Mouse (Mus musculus) small intestine, adult 2 months (tissue): ENCODE results near the gene Psmb6. TPM values are rescaled to one million over a fixed set of nuclear protein-coding genes. Genes with fewer than 3 reads are reported as not detected.

Experiments
- H3K27ac ChIP-seq: fragments of 200-500 bp; 2 replicates; pipeline ENCODE4 v1.5.1; 2012; ENCODE audit warnings: low read depth, low read length, control low read depth, inconsistent platforms; ENCODE audit not compliant: insufficient read depth
- H3K27me3 ChIP-seq: fragments of 200-500 bp; 2 replicates; pipeline ENCODE4 v1.6.1; 2012; ENCODE audit warnings: mild to moderate bottlenecking, moderate library complexity, low read length, inconsistent platforms; ENCODE audit not compliant: control insufficient read depth, insufficient read depth
- H3K36me3 ChIP-seq: fragments of 200-500 bp; 2 replicates; pipeline ENCODE4 v1.6.1; 2012; ENCODE audit warnings: mild to moderate bottlenecking, low read length, control low read depth, inconsistent platforms; ENCODE audit not compliant: control insufficient read depth, insufficient read depth
- H3K4me1 ChIP-seq: fragments of 200-500 bp; 2 replicates; pipeline ENCODE4 v1.6.1; 2012; ENCODE audit warnings: low read length, inconsistent platforms, mixed read lengths; ENCODE audit not compliant: control insufficient read depth, insufficient read depth, insufficient read length
- H3K4me3 ChIP-seq: fragments of 200-500 bp; 2 replicates; pipeline ENCODE4 v1.5.1; 2012; ENCODE audit warnings: low read depth, mild to moderate bottlenecking, control low read depth, inconsistent platforms, low read length, moderate library complexity
- CTCF ChIP-seq: fragments of 200-500 bp; IDR thresholded peaks from 2 replicates; pipeline ENCODE4 v1.5.1; 2012; ENCODE audit warnings: low read depth, mild to moderate bottlenecking, control low read depth, inconsistent platforms, low read length, moderate library complexity, mixed read lengths; ENCODE audit not compliant: insufficient replicate concordance, insufficient read length; ENCODE audit errors: extremely low read depth
- POLR2A ChIP-seq: fragments of 200-500 bp; IDR thresholded peaks from 2 replicates; pipeline ENCODE4 v1.6.1; 2012; ENCODE audit warnings: low read depth, mild to moderate bottlenecking, control low read depth, inconsistent platforms, low read length, moderate library complexity
- WGBS: fragments of 180-500 bp; shearing (Covaris S2); methylation state at CpG from one replicate; pipeline ENCODE4 v1.1.7; 2018; 5-methylcytosine and 5-hydroxymethylcytosine counted together
- polyA plus RNA-seq: library from polyadenylated mRNA; depleted of rRNA; stranded (reverse); fragments of >200 nt; gene quantifications from 2 replicates; pipeline ENCODE4 v1.2.3, GENCODE M21; 2012

The Psmb6 gene
- polyA plus RNA-seq, 1 experiment = 264 TPM

DNA sequence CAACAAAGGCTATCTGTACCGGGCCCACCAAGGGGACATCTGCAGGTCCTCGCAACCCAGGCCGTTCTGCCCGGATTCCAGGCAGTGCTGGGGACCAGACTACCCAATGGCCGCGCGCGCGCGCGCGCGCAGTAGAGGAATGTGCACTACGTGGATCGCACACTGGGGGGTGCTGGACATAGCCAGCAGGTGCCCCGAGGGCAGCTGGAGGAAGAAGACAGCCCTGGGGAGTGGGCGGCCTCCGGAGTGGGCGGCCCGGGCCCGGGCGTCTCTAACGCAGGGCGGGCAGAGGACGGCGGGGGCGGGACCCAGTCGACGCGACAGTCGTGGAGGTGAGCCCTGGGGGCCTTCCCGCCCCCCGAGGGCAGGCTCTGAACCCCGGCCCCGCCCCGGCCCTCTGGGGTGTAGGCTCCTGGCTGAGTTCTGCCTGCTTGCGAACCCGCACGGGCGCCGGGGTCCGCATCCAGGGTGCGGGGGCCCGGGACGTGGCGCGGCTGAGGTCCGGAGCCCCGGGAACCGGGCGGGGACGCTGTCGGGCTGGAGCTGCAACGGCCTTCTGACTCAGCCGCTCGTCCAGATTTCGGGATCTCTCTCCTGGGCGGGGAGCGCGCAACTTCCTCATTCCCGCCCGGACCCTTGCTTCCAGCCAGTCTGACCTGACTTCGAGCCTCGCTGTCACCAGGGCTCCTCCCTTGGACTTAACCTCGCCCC, 14.9 kb downstream of the Psmb6 start, which contains the start of gene Pld2:
Gene Pld2 (plus strand): TSS at position 188 of the 711 bp plus-strand sequence.
- Histone ChIP-seq H3K27me3 (no peaks in the 10 kb centered on the region), H3K36me3 (no peaks in the 10 kb centered on the region; the same call in 1 of the 2 replicates), H3K27ac (peak within 1 kb of the TSS; percentile 27; the same call in 1 of the 2 replicates), H3K4me3 (peak within 1 kb of the TSS; percentile 88), H3K4me1 (peaks cover 2% of the 10 kb centered on the region)
- TF ChIP-seq POLR2A (no peak; the same call in 1 of the 2 replicates), CTCF (peak; percentile 69)
- WGBS = under 1% methylated on average over 62 of the region's 65 CpGs

DNA sequence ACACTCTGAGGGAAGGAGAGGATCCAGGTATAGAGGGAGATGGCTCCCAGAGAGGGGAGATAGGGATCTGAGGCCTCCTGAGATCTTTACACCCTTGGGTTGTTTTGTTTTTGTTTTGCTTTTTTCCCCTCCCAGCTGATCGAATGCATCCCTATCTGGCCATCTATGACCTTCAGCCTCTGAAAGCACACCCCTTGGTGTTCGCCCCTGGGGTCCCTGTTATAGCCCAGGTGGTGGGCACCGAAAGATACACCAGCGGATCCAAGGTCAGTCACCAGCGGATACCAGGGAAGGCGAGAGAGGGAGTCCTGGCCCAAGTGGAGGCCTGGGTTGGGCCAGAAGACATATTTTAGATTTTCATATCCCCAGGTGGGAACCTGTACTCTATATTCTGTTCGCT, 15.8 kb downstream of the Psmb6 start:
- 81% methylated on average over 7 of the region's 7 CpGs for WGBS
- Histone ChIP-seq H3K4me3 (peak overlapping the region; percentile 88; the same call in 1 of the 2 replicates), H3K27ac (no peak overlapping the region), H3K4me1 (peaks cover 2% of the 10 kb centered on the region), H3K27me3 (no peaks in the 10 kb centered on the region), H3K36me3 (no peaks in the 10 kb centered on the region; the same call in 1 of the 2 replicates)
- TF ChIP-seq CTCF (no peak), POLR2A (no peak)

DNA sequence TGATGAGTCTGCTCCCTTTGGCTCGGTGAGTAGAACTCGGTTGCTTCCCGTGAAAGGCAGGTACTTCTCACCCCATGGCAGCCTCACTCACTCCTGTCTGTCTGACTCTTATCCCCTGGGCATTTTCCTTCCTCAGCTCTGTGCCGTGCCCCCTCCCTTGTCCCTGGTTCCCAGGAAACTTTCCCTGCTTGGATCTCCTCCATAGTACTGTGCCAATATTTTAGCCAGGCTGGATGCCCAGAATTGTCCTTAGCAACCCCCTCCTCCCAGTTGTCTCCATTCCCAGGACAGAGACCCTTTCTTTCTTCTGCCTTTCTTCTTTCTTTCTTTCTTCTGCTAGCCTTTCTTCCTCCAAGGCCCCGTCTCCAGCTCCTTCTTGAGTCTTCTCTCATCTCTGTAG, 16.2 kb downstream of the Psmb6 start:
- H3K27ac ChIP-seq = no peak overlapping the region
- TF ChIP-seq CTCF (no peak), POLR2A (no peak)
- H3K4me1 ChIP-seq = peaks cover 2% of the 10 kb centered on the region
- no peaks in the 10 kb centered on the region; the same call in 1 of the 2 replicates for H3K36me3 ChIP-seq
- WGBS = 83% methylated on average over 5 of the region's 5 CpGs
- no peaks in the 10 kb centered on the region for H3K27me3 ChIP-seq
- H3K4me3 ChIP-seq = no peak overlapping the region

DNA sequence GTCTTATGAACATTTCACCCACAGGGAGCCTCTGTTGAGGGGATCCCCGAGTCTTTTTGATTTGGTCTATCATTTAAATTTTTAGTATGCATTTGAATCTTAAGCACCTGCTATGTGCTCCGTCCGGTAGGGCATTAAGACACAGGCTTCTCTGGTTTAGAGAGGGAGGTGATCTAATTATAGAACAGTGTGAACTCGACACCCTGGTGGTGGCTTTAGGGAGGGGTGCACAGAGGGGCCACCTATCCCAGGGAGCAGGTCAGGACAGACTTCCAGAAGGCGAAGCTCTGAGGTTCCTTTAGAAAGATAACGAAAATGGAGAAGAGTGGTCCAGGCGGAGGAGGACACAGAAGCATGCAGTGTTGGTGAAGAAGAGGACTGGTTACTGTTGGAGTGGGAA, 19.3 kb downstream of the Psmb6 start:
- TF ChIP-seq POLR2A (no peak), CTCF (no peak)
- 84% methylated on average over 7 of the region's 7 CpGs for WGBS
- H3K27ac ChIP-seq = no peak overlapping the region

DNA sequence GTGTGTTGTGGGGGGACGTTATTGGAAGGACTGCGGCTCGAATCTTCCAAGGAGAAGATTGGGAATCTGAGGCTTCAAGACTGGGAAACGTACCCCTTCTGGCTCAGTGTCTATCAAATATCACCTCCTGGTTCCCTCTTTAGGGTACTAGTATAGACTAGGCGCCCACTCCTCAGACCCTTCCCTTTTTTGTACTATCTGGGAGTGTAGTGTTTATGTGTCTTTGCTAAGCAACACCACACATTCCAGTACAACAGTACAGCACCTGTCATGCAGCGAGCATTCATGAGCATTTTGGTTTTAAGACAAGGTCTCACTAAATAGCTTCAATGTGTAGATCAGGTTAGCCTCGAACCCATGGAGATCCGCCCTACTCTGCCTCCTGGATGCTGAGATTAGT, 26.4 kb downstream of the Psmb6 start:
- no peak overlapping the region for H3K4me3 ChIP-seq
- peaks cover 11% of the 10 kb centered on the region; the same call in 1 of the 2 replicates for H3K36me3 ChIP-seq
- no peaks in the 10 kb centered on the region for H3K4me1 ChIP-seq
- no peaks in the 10 kb centered on the region for H3K27me3 ChIP-seq
- no peak for TF ChIP-seq CTCF
- TF ChIP-seq POLR2A = no peak
- 91% methylated on average over 8 of the region's 8 CpGs for WGBS
- no peak overlapping the region for H3K27ac ChIP-seq

More for the DNA sequence above, 19.3 kb downstream of the Psmb6 start:
- no peak overlapping the region for H3K4me3 ChIP-seq
- no peaks in the 10 kb centered on the region for H3K27me3 ChIP-seq
- peaks cover 1% of the 10 kb centered on the region; the same call in 1 of the 2 replicates for H3K36me3 ChIP-seq
- no peaks in the 10 kb centered on the region; the same call in 1 of the 2 replicates for H3K4me1 ChIP-seq

DNA sequence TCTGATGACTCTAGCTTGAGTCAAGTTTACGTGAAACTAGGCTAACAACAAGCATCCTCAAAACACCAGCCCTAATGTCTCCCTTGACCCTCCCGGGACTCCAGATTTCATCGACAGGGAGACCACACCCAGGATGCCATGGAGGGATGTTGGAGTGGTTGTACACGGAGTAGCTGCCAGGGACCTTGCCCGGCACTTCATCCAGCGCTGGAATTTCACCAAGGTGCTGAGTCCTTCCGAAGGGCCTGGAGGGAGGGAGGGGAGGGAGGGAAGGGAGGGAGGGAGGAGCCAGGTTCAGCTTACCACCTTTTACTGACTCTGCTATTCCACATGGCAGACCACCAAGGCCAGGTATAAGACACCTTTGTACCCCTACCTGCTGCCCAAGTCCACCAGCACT, 28.8 kb downstream of the Psmb6 start:
- no peak overlapping the region for H3K4me3 ChIP-seq
- no peaks in the 10 kb centered on the region for H3K27me3 ChIP-seq
- no peak overlapping the region for H3K27ac ChIP-seq
- 57% methylated on average over 7 of the region's 7 CpGs for WGBS
- H3K4me1 ChIP-seq = no peaks in the 10 kb centered on the region
- peaks cover 16% of the 10 kb centered on the region for H3K36me3 ChIP-seq
- TF ChIP-seq CTCF (no peak), POLR2A (no peak)

DNA sequence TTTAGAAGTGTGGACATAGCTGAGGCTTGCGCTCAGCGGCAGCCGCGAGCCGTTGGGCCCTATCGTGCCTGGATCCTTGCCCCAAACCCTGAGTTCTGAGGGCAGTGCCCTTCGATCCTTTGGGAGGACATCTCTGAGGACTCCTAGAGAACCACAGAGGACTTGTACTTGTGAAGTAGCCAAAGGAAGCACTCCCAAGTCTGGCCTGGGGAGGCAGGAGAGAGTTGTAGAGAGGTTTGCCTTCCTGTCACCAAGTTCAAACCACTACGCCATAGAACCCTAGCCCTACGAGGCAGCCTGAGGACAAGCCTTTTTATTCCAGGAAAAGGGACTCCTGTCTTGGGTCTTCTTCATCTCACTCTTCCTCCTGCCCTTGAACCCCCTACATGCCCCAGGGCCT, 32.4 kb downstream of the Psmb6 start:
- 90% methylated on average over 9 of the region's 9 CpGs for WGBS
- H3K4me3 ChIP-seq = no peak overlapping the region
- H3K4me1 ChIP-seq = no peaks in the 10 kb centered on the region; the same call in 1 of the 2 replicates
- H3K27me3 ChIP-seq = no peaks in the 10 kb centered on the region
- TF ChIP-seq CTCF (0 out of 2 replicates have a peak, but pooled peaks have one; percentile 15), POLR2A (no peak)
- H3K36me3 ChIP-seq = peaks cover 15% of the 10 kb centered on the region
- H3K27ac ChIP-seq = no peak overlapping the region
